Comparison of ENCODE assay signal across 19 mouse cellular contexts in the genomic region with DNA sequence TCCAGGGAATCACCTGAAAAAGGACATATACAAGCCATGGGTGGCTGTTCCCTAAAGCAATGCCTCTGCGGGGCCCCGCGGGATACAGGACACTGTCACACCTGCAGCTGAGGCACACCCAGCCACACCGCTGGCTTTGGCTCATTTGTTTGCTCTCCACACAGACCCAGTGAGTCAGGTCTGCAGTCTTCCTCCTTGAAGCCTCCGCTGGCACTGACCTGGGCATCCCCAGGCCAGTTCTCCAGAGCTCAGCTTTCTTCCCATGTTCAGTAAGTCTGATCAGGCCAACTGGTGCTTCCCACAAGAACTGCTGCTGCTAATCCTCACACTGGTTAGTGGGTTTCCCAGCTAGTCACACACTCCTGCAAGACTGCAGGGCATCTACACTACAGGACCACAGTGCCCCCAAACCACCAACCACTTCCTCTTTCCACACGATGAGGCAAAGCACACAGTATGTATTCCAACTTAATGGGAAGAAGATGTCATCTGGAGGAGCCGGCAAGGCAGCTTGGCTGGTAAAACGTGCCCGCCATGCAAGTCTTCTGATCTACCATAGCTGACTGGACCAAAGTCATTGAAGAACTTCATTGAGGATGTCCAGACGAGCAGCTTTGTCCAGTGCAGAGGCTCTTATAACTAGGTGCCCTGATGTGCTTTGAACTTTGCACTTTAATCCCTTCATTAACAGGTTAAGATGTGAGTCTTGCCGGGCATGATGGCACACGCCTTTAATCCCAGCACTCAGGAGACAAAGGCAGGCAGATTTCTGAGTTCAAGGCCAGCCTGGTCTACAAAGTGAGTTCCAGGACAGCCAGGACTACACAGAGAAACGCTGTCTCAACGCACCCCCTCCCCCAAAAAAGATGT. TPM values are rescaled to one million over a fixed set of nuclear protein-coding genes. Genes with fewer than 3 reads are reported as not detected.
A peak's percentile ranks its signal among the peaks of the same experiment; 100 is the strongest.
DNase-seq lines count a peak whose midpoint lies in the region; ATAC-seq and TF ChIP-seq lines count a peak whose summit lies in the region.
"Had no signal": no experiment of that assay in that cellular context is flagged by ENCODE, and none has a peak within 500 bp of the region (broad histone marks: within the 10 kb centered on the region; RNA-seq: fewer than 3 reads in every experiment).

No protein-coding gene starts in this region.

- H3K4me2 ChIP-seq in liver, postnatal 0 days (ENCODE audit: low read depth, low read length), result no peak overlapping the region
- no peak overlapping the region for H3K4me2 ChIP-seq in liver, embryonic 12.5 days
- H3K4me2 ChIP-seq: heart, embryonic 15.5 days; hindbrain, embryonic 12.5 days; liver, embryonic 15.5 days had no signal

- no peak for TF ChIP-seq CTCF in liver, postnatal 0 days (IDR thresholded peaks at IDR 0.05; ENCODE audit: low read depth)
- no peak for TF ChIP-seq CTCF in heart, adult 2 months (IDR thresholded peaks at IDR 0.05)

- no peak overlapping the region for H3K4me3 ChIP-seq in liver, postnatal 0 days (ENCODE audit: low read depth, low read length)
- no peak overlapping the region for H3K4me3 ChIP-seq in liver, embryonic 12.5 days
- H3K4me3 ChIP-seq in heart, adult 2 months, result no peak overlapping the region
- H3K4me3 ChIP-seq: heart, embryonic 15.5 days; hindbrain, embryonic 12.5 days; liver, embryonic 15.5 days had no signal

- peaks cover 10% of the 10 kb centered on the region for H3K4me1 ChIP-seq in liver, postnatal 0 days (ENCODE audit: insufficient read depth)
- peaks cover 38% of the 10 kb centered on the region for H3K4me1 ChIP-seq in liver, embryonic 12.5 days
- H3K4me1 ChIP-seq in heart, adult 2 months (ENCODE audit: control insufficient read depth, insufficient read depth, low read length), result no peaks in the 10 kb centered on the region
- H3K4me1 ChIP-seq: hindbrain, embryonic 12.5 days had no signal

- H3K79me2 ChIP-seq in heart, adult 2 months (replicated peaks; ENCODE audit: control insufficient read depth, insufficient read depth, low read length), result no peaks in the 10 kb centered on the region

- DNase-seq in liver, postnatal 0 days, result peak; percentile 31
- peak; percentile 22 for DNase-seq in T-cell, adult 2 months (ENCODE audit: low spot score)
- peak; percentile 5 to 24 for DNase-seq in natural killer cell, adult 2 months (ENCODE audit: low spot score in 2 of 2)
- peak; percentile 54 for DNase-seq in thymus, postnatal 25 days
- no peak for DNase-seq in adrenal gland, postnatal 10 days
- DNase-seq in heart, adult 2 months, result no peak
- DNase-seq in adrenal gland, adult 18-20 months (ENCODE audit: low spot score in 2 of 2), result no peak
- DNase-seq: cerebellum, adult 18-20 months; heart, adult 11 months; kidney, postnatal 10 days; lung, postnatal 14 days; right cerebral cortex, postnatal 14 days had no signal

- no peaks in the 10 kb centered on the region for H3K9me3 ChIP-seq in liver, postnatal 0 days (ENCODE audit: low read length)
- H3K9me3 ChIP-seq in liver, embryonic 12.5 days (replicated peaks), result no peaks in the 10 kb centered on the region
- H3K9me3 ChIP-seq: heart, embryonic 15.5 days; hindbrain, embryonic 12.5 days; liver, embryonic 15.5 days had no signal

- no peak for TF ChIP-seq POLR2A in heart, adult 2 months (IDR thresholded peaks at IDR 0.05; ENCODE audit: insufficient read depth, low read depth, low read length)

- TF ChIP-seq EP300 in liver, postnatal 0 days (IDR thresholded peaks at IDR 0.05; ENCODE audit: low read depth), result no peak
- no peak for TF ChIP-seq EP300 in heart, adult 2 months (IDR thresholded peaks at IDR 0.05; ENCODE audit: insufficient read depth, low read depth, low read length)

- no peaks in the 10 kb centered on the region for H3K27me3 ChIP-seq in liver, postnatal 0 days (ENCODE audit: insufficient read depth, low read length)
- H3K27me3 ChIP-seq in liver, embryonic 12.5 days (replicated peaks), result no peaks in the 10 kb centered on the region
- H3K27me3 ChIP-seq in heart, adult 2 months (ENCODE audit: control insufficient read depth, insufficient read depth, low read length), result no peaks in the 10 kb centered on the region
- H3K27me3 ChIP-seq: heart, embryonic 15.5 days; hindbrain, embryonic 12.5 days; liver, embryonic 15.5 days had no signal

- no peak overlapping the region for H3K9ac ChIP-seq in liver, postnatal 0 days (replicated peaks)
- no peak overlapping the region for H3K9ac ChIP-seq in liver, embryonic 12.5 days
- H3K9ac ChIP-seq in heart, adult 2 months (ENCODE audit: low read depth, low read length), result no peak overlapping the region
- H3K9ac ChIP-seq: heart, embryonic 15.5 days; hindbrain, embryonic 12.5 days; liver, embryonic 15.5 days had no signal

- 69% methylated on average over 14 of the region's 14 CpGs for WGBS in liver, postnatal 0 days (ENCODE audit: insufficient replicate concordance)
- WGBS in liver, embryonic 12.5 days (ENCODE audit: insufficient replicate concordance), result 76% methylated on average over 14 of the region's 14 CpGs
- 89% methylated on average over 14 of the region's 14 CpGs for WGBS in heart, adult 2 months

- intact Hi-C loops in heart, adult 2 months (cut with DNase I), result loop anchor here (5.0 kb wide), 1 partner anchor 55 kb away; no protein-coding TSS in a partner anchor

- peaks cover 12% of the 10 kb centered on the region for H3K36me3 ChIP-seq in liver, postnatal 0 days (replicated peaks; ENCODE audit: insufficient read depth, low read length)
- peaks cover 48% of the 10 kb centered on the region for H3K36me3 ChIP-seq in liver, embryonic 12.5 days
- no peaks in the 10 kb centered on the region for H3K36me3 ChIP-seq in heart, adult 2 months (ENCODE audit: control insufficient read depth, insufficient read depth, low read length)
- H3K36me3 ChIP-seq: heart, embryonic 15.5 days; hindbrain, embryonic 12.5 days had no signal

- no peak overlapping the region for H3K27ac ChIP-seq in liver, postnatal 0 days (ENCODE audit: low read depth)
- H3K27ac ChIP-seq in liver, embryonic 12.5 days, result no peak overlapping the region
- no peak overlapping the region for H3K27ac ChIP-seq in heart, adult 2 months
- H3K27ac ChIP-seq: heart, embryonic 15.5 days; hindbrain, embryonic 12.5 days; liver, embryonic 15.5 days had no signal

- ATAC-seq in liver, postnatal 0 days, result no peak
- ATAC-seq in liver, embryonic 12.5 days, result no peak
- ATAC-seq: activated CD4-positive, CD25-positive, alpha-beta regulatory T cell, adult 4 months; forebrain, embryonic 14.5 days; midbrain, embryonic 16.5 days had no signal

RNA-seq across cellular contexts. Expression of a gene that starts 14.6 kb away (rescaled TPM):
- 24.6 and 24.7 TPM in 2 replicates for polyA plus RNA-seq in liver, postnatal 0 days (2015; fragmentation: Nextera tagmentation; extraction: Ambion mirVana)
- polyA plus RNA-seq in liver, embryonic 12.5 days (2016; fragmentation: Nextera tagmentation; extraction: Ambion mirVana), result 32.4 and 32.9 TPM in 2 replicates
- total RNA-seq in adrenal gland, postnatal 10 days (2021), result 1 to 10 TPM; 6.4 to 7.0 TPM
- total RNA-seq in heart, adult 2 months (2021), result 1 to 10 TPM in 1 of 2 experiments, under 1 TPM in 1; 0.65 to 1.1 TPM
- polyA plus RNA-seq in heart, adult 2 months (2012; rRNA removed), result 1.3 and 1.5 TPM in 2 replicates
- 1 to 10 TPM; 4.5 to 4.8 TPM for total RNA-seq in adrenal gland, adult 18-20 months (2021)

Comparison
In these comparisons a context has a peak if more than half of its experiments do, and no peak if none do; other contexts are left out.
1. DNase-seq: peak in liver, postnatal 0 days (single experiment), T-cell, adult 2 months (single experiment), natural killer cell, adult 2 months (2 of 2) and thymus, postnatal 25 days (single experiment); none in adrenal gland, postnatal 10 days (single experiment), heart, adult 2 months (0 of 2) and adrenal gland, adult 18-20 months (0 of 2).